Mouse (Mus musculus) testis, adult 2 months (tissue): ENCODE results near the gene Vmn2r63.
"Not testable (repeated sequence)": the region's sequence is repeated elsewhere in the genome, so short reads cannot be mapped to it uniquely, and the experiment has no call there.

ENCODE experiments used
- CTCF ChIP-seq: fragments of 200-500 bp; IDR thresholded peaks from 2 replicates; pipeline ENCODE4 v1.5.1; 2012; ENCODE audit warnings: low read depth, mild to moderate bottlenecking, inconsistent platforms, low read length, moderate library complexity; ENCODE audit not compliant: control insufficient read depth, insufficient read depth, insufficient replicate concordance
- POLR2A ChIP-seq: fragments of 200-500 bp; IDR thresholded peaks from 2 replicates; pipeline ENCODE4 v1.6.1; 2012; ENCODE audit warnings: low read depth, mild to moderate bottlenecking, inconsistent platforms, low read length, moderate library complexity; ENCODE audit not compliant: control insufficient read depth

GRCm38 (mm10) chr7:42898067-42898466, 35.6 kb downstream of the Vmn2r63 start:
- not testable (repeated sequence) for TF ChIP-seq POLR2A, CTCF
